Mouse (Mus musculus) kidney, postnatal 10 days (tissue): ENCODE data around the gene Saysd1.
A peak's percentile ranks its signal among the peaks of the same experiment; 100 is the strongest.

Experiments used
- DNase-seq: peaks from one replicate; pipeline ENCODE4 v3.0.0; 2021; ENCODE audit warnings: mixed read lengths

The Saysd1 gene

DNA sequence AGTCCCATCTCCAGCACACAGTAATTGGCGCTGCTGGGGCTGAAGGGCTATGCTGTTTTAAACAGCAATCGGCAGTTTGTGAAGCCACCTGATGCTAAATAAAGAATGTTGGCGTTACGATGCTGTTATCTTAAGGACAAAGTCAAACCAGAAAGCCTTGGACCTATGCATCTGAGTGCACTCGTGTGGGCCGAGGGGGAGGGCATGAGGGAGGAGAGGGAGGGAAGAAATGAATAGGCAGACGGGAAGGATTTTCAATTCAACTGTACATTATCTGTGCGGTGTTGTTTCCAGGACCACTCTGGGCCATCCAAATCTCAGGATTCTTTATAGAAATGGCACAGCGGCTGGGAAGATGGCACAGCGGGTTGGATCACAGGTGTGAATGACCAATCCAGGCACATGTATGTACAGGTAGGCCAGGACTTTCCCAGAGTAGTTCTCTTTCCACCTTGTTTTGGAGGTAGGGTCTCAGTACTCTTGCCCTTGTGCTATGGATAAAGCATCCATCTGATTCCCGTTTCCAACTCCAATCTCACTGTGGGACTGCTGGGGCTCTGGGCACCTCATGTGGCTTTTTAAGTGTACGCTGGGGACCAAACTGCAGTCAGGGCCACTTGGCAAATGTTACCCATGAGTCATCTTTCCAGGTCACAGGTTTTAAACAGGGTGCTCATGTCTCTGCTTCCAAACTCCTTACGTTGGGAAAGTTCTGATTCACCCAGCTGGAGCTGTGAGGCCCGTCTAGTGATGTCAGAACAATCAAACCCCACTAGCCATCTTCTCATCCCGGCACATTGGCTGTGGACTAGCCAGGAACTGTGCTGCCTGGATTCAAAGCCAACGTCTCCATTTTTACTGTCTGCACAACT, at the start of gene Saysd1:
Saysd1 (minus strand) TSS at position 51 of the 872 bp plus-strand sequence.
- no peak for DNase-seq

DNA sequence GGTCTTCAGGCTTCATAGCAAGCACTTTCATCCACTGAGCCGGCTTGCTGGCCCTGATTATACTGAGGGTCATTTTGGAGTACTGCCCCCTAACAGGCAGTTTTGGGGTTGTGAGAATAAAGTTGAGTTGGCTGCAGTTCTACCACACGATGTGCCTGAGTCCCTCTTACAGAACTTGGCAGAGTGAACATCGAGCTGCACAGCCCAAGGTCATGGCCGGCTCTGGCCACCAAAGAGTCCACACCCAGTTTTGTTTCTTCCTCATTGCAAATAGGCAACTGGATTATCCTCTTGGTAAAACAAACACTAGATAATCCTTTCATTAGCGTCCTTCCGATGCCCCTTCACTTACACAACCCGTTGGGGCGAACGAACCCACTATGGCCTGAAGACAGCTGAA, 47.1 kb upstream of the Saysd1 start:
- DNase-seq, result no peak

DNA sequence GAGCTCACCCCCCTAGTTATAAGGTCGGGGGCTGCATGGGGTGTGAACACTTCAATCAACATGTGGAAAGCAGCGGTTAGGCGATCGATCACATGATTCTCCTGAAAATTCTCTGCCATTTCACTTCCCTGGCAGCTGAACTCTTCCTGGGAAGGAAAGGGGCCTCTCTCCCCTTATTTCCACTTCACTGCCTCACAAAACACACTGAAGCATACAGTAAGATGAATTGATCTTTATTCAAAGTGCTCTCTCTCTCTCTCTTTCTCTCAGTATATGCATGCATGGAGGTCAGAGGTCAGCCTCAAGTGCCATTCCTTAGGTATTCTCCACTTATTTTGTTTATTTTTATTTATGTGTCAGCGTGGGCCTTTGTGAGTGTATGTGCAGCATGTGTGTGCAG, 45.4 kb upstream of the Saysd1 start:
- no peak for DNase-seq

DNA sequence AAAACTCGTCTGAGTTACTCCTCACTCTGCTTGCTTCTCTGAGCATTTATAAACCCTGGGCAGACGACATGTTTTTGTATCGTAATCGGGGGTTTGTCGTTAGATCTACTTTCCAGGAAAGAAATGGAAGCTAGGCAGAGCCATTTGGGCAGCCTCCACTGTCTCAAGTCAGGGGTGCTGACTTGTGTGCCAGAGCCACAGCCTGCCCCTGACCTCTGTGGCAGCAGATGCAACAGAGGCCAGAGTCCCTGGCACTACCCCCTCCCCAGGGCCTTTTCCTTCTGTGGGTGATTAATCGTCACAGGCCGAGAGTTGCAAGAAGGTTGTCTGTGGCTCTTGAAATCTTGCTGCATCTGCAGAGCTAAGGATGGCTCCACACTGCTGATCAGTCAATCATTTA, 44.3 kb upstream of the Saysd1 start:
- DNase-seq, result no peak

DNA sequence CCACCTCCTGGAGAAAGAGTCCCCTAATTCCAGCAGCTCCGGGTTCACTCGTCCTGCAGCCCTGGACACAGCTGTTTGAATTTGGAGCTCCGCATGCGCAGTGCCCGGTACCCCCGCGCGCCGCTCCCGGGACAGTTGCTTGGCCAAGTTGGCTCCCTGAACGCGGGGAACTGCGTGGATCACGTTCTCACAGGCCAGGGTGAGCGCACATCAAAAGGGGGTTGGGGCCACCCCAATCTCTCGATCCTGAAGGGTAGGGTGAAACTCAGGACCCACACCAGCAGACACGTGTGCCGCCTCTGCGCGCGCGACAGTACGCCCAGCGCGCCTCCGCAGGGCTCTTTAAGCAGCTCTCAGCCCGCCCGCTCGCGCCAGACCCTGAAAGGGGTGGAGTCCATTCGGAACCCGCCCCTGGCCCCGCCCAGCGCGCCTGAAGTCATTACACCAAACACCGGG, 43.2 kb upstream of the Saysd1 start, which contains the start of gene Kcnk5:
Kcnk5 (minus strand) TSS at position 344 of the 456 bp plus-strand sequence.
- DNase-seq, result peak; percentile 95

DNA sequence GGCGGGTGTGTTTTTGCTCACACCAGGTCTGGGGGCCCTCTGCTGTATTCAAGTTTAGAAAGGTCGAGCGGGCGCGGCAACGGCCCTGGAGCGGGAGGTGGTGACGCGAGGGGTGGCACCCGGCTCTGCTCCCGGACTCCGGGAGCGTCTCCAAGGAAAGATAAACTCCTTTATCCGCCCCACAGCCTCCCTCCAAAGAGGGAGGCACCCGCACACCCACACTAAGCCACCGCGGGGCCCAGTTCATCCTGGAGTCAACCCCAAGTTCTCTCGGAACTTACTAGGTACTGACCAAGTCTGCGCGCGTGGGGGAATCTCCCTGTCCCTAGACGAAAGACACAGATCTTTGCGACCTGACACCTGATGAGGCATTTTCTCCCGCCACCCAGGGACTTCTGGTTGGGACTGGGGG, 42.4 kb upstream of the Saysd1 start:
- peak; percentile 58 for DNase-seq

DNA sequence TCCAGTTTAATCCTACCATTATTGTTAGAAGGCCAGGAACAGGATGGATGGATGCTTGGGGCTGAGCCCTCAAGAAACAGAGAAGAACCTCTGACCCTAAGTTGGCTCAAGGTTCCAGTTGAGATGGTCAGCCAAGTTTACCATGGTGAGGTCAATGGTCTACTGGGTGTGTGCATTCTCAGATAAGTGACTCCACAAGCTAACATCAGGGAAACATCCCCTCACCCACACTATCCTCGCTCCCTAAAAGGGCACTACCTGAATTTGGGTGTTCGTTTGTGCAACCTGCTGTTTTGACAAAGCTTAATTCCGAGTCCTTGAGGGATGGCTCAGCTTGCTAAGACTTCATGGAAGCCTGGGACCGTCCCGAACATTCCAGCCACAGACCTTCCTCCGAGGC, 42.0 kb upstream of the Saysd1 start:
- no peak for DNase-seq

DNA sequence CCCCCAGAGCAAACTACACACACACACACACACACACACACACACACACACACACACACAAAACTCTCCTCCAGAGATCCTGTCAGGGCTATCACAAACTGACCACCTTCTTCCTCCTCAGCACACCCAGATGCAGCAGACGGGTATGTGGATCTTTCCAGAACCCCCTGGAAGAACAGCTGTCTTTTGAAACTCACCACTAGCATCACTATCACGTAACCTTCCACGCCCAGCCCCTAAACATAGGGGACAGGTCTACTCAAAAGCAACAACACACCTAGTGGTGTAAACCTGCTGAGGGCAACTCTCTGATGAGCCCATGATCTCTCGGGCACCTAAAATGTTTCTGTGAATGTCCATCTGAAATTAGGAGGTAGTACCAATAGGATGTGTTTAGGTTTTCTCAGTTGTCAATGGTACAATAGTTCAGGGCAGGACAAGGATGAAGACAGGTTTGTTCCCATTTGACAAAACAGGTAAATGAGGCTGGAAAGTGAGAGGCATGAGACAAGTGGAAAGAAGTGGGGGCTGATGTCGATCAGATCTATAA, 41.5 kb upstream of the Saysd1 start:
- no peak for DNase-seq

DNA sequence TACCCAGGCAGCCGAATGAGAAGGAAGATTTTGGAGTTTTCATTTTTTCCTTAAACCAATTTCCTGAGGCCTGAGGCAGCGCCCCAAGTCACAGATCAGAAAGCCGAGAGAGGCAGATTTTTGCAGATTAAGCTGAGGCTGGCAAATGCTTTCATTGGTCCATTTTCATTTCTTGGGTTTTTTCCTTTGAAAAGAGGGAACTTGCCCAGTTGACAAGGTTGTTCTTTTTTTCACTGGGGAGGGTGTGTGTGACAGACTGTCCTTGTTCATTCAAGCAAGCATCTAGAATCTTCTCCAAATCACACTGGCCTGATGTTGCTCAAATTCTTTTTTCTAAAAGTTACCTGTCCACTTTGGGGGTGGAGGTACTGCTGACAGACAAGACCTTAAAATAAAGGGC, 40.7 kb upstream of the Saysd1 start:
- DNase-seq, result no peak

DNA sequence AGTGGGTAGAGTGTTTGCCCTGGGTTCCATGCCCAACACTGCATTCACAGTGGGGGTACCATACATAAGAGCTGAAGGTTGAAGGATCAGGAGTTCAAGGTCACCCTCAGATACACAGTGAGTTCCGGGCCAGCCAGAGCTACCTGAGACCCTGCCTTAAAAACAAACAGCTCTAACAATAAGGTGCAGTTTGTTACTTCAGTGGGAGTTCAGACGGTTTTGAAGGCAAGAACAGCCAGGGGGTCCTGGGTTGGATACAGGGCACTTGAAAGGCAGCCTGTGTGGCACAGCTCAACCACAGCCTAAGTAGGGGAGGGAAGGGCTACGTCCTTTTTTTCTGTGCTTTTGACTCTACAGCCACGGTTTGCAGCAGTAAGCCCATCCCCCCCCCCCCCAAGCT, 40.3 kb upstream of the Saysd1 start:
- DNase-seq, result no peak

DNA sequence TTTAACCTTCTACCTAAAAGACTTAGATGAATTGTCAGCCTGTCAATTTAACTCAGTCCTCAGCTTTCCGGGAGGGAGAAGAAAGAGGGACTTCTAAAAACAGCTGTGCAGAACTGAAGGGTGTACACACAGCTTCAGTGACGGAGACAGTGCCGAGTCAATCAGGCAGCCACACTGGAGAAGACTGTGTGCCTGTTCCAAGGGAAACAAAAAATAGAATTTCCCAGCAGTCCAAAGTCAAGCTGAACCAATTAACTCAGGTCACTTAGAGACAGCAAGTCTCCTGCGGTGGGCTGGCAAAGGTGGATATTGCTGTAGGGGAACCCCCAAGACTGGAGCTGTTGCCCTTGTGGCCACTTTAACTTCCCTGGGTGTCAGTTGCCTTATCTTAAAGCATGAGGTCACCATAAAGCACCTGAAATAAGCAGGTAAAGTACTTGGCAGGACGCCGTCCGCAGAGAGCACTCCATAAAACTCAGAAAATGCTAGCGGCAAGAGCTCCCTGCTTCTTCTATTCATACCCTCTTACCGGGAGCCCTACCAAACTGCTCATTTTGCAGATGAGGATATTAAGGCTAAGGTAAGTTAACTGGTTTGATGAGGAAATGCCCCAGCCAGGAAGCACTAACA, 39.3 kb upstream of the Saysd1 start:
- no peak for DNase-seq

DNA sequence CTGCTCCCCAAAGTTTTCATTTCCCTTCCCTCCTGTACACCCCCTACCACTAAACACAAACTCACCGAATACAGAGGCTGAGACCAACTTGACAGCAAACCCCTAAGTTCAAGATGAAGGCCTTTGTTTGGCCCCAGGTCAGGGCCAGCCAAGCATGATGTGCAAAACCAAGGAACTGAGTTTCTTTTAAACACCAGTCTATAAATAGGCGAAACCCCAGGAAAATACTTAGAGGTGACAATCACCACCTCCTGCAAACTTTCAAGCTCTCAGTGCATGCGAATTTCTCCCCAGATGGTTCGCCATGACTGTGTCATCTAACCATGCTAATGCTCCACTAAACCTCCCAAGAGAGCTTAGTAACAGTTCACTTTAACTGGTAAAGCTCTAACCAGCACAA, 37.4 kb upstream of the Saysd1 start:
- no peak for DNase-seq

DNA sequence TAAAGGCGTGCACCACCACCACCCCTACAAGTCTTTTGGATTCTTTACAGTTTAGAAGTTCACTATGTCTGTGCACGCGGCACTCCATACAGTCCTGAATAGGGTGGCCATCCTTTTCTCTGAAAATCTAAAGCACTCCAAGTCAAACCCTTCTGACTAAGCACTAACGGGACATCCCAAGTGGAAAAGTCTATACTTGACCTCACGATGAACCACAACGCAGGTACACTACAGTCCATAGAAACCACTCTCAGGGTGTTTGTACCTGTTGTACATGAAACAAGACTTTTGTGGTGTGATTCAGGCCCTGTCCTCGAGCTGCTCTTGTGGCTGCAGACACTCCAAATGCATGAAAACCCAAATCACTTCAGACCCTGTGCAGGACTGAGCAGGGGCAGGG, 36.8 kb upstream of the Saysd1 start:
- DNase-seq, result no peak

DNA sequence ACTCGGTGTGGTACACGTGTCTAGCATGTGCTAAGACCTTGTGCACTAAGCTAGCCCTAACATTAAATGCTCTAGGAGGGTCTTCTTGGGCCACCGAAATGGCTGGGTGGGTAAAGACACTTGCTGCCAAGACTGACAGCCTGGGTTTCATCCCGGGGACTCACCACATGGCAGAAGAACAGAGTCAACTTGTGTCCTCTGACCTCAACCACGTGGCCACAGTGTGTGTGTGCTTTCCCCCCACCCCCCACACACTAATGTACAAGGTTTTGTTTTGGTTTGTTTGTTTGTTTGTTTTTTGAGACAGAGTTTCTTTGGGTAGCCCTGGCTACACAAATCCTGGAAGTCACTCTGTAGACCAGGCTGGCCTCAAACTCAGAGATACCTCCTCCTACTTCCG, 36.4 kb upstream of the Saysd1 start:
- no peak for DNase-seq

DNA sequence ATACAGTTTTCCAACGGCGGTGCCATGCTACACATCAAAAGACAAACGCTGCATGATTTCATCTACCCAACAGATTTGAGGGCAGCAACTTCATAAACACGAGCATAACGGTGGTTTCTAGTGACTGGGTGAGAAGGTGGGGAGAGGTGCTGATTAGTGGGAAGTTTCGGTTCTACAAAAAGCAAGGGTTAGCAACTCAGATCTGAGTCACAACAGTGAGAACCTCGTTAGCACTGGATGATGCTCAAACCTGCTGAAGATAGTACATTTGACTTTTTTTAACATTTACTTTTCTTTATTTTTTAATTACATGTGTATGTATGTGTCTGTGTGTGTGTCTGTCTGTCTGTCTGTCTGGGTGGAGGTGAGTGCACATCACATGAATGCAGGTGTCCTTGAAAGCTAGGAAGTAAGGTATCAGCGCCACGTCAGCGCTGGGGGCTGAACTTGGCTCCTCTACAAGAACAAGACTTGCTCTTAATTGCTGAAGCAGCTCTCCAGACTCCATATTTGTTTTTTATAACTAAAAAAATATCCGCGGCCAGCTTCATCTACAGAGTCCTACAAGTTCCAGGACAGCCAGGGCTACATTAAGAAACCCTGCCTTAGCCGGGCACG, 35.6 kb upstream of the Saysd1 start:
- no peak for DNase-seq

DNA sequence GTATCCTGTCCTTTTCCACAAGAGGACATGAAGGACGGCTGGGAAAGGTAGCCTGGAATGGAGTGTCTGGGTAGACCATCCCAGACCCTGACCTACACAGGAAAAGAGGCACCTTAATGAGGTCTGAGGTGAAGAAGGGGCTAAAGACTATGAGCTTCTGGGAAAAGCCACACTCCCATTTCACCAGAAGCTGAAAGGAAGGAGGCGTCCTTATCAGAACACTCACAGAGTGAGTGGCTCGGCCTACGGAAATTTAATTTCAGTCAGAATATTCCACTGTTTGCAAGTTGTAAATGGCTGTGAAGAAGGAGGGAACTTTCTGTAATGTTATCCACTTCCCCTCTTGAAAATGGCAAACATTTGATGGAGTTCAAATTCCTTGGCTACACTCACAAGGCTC, 34.6 kb upstream of the Saysd1 start:
- no peak for DNase-seq

DNA sequence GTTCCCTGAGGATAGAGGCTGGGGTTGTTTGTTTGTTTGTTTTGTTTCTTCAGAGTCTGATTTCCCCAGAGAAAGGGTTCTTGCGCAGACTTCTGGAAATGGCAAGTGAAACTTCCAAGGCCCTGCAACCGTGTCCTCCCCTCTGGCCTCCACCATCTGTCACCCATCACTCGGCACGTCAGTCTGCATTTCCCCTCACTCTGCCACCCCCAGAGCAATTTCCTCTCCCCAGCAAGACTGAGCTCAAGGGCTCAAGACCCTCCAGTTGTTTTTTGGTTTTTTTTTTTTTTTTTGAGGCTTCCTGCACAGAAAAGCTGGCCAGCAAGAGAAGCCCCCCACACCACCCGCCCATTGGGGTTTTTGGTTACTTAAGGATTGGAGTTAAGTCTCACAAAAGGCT, 34.2 kb upstream of the Saysd1 start:
- DNase-seq, result no peak

DNA sequence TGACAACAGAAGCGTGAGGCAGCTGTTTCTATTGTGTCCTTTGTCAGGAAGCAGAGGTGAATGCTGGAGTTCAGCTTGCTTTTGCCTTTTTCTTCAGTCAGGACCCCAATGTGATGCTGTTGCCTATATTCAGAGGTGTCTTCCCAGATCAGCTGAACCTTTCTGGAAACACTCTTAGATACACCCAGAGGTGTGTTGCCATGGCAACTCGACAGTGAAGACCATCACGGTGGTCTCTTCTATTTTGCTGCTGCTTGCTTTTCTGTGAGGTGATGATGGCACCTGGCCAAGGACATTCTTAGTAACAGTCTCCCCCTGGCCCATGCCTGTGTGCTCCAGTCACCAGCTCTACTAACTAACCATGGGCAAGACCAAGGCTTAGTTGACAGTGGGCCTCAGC, 33.5 kb upstream of the Saysd1 start:
- no peak for DNase-seq

DNA sequence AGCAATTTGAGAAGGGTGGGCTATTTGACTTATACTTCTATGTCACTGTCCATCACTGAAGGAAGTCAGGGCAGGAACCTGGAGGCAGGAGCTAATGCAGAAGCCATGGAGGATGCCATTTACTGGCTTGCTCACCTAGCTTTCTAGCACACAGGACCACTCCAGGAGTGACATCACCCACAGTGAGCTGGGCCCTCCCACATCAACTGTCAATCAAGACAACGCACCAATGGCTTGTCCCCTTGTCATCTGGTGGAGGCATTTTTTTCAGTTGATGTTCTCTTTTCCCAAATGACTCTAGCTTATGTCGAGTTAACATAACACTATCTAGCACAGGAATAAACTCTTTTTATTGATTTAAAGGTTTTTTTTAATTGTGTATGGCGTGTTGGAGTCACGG, 30.9 kb upstream of the Saysd1 start:
- no peak for DNase-seq

DNA sequence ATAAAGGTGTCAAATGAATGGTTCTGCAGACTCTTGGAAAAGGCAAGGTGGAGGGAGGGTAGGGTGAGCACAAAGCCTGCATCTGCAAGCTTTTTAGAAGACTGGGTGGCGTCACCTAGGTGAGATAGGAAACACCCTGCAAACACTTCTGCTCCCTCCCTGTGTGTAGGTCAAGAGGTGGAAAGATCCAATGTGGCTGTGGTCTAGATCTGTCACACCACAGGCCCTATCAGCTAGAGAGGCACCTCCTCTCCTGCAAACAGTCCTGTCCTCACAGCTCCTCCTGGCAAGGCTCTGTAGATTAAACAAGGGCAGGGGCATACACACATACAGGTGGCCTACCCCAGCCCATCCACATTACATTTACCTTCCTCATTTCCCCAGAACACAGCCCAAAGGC, 30.1 kb upstream of the Saysd1 start:
- DNase-seq, result no peak

DNA sequence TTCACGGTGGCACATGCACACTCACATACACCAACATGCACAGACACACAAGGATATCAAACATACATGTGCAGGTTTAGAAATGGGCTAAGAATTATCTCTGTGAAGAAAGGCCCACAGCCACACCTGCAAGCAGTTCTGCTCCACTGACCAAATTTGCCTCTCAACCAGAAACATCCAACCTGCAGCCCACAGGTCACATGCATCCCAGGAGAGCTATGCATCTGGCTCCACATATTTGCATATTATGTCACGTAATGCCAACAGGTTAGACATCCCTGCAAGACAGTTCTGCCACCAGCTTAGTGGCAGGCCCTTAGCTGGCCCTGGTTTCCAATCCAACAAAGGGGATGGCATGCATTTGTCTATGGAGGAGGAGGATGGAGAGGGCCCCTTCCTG, 29.7 kb upstream of the Saysd1 start:
- DNase-seq, result no peak

DNA sequence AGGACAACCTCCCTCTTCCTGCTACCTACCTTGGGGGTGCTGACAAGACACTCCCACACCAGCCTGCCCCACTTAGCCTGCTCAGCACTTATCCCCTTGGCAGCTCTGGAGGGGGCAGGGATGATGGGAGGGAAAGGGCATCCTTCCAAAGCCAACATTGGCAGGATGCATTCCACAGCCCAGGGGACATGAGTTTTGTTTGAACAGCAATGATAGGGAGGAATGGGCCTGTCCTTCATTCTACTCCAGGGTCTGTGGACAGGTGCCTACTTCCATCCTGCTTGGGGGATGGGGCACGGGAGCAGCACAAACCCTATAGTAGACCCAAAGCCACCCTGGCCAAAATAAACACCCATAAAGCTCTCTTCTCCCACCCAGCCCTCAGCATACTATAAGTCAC, 27.1 kb upstream of the Saysd1 start:
- peak; percentile 76 for DNase-seq

DNA sequence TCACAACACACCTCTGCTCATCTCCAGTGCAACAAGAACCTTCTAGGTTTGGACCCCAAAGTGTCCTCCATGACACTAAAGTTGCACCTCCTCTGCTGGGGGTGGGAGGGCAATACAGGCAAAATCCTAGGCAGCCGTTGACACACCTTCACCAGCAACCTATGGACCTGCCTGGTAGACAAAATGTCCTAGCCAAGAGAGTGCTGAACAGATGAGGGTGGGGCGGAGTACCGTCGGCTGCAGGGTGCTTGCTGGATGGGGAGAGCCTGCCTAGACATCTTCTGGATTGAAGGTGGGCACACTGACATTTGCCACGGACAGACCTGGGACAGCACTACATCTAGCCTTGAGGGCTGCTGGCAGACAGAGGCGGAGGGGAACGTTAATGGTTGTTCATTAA, 26.1 kb upstream of the Saysd1 start:
- no peak for DNase-seq

DNA sequence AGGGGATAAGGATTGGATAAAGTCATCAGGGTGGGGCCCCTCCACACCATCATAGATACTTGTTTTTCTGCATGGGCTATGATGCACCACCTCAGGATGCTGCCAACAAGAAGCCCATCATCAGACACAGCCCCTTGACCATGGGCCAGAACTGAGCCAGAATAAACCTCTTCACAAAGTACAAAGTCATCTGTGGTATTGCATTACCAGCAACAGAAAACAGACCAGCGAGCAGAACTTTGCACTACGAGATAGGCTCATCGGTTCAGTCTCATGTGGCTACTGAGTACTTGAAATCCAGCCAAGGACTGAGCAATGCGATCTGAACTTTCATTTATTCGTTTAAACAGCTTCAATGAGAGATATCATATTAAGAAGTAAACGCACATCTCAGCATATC, 24.4 kb upstream of the Saysd1 start:
- no peak for DNase-seq
